Comparison of ENCODE assay signal across 8 mouse cellular contexts in genomic region chr1:189883531-189884170, GRCm38 (mm10). TPM values are rescaled to one million over a fixed set of nuclear protein-coding genes. Genes with fewer than 3 reads are reported as not detected.
A peak's percentile ranks its signal among the peaks of the same experiment; 100 is the strongest.
DNase-seq lines count a peak whose midpoint lies in the region; ATAC-seq and TF ChIP-seq lines count a peak whose summit lies in the region.

No protein-coding gene starts in this region.

- 41% methylated on average over 18 of the region's 18 CpGs for WGBS in midbrain, embryonic 10.5 days
- WGBS in midbrain, embryonic 16.5 days = 31% methylated on average over 18 of the region's 18 CpGs
- WGBS in bone marrow, adult 2 months = 79% methylated on average over 17 of the region's 18 CpGs
- 35% methylated on average over 18 of the region's 18 CpGs for WGBS in kidney, embryonic 16.5 days
- WGBS in limb, embryonic 12.5 days = 44% methylated on average over 18 of the region's 18 CpGs
- WGBS in midbrain, postnatal 0 days = 47% methylated on average over 18 of the region's 18 CpGs

- no peak overlapping the region for H3K4me2 ChIP-seq in midbrain, embryonic 16.5 days (ENCODE audit: low read length)
- no peak overlapping the region for H3K4me2 ChIP-seq in kidney, embryonic 16.5 days (replicated peaks; ENCODE audit: low read depth, low read length)
- no peak overlapping the region for H3K4me2 ChIP-seq in limb, embryonic 12.5 days
- no peak overlapping the region for H3K4me2 ChIP-seq in midbrain, postnatal 0 days (ENCODE audit: low read depth, low read length, poor library complexity, severe bottlenecking)

- no peak for ATAC-seq in midbrain, embryonic 16.5 days
- peak; percentile 24; the same call in 1 of the 2 replicates for ATAC-seq in kidney, embryonic 16.5 days (ENCODE audit: low FRiP score, low TSS enrichment)
- no peak for ATAC-seq in limb, embryonic 12.5 days (ENCODE audit: insufficient number of reproducible peaks, insufficient read depth, low FRiP score, low TSS enrichment, low read depth)
- ATAC-seq in midbrain, postnatal 0 days (ENCODE audit: low FRiP score) = no peak
- ATAC-seq in inflammation-experienced regulatory T-cells, adult 6 months = no peak

- DNase-seq in midbrain, embryonic 10.5 days (ENCODE audit: low spot score) = peak; percentile 63
- peak; percentile 30 for DNase-seq in forelimb bud, embryonic 11.5 days (ENCODE audit: low read depth, low spot score)
- peak; percentile 58 for DNase-seq in midbrain, postnatal 0 days (ENCODE audit: low spot score)

- H3K9ac ChIP-seq in midbrain, embryonic 16.5 days (ENCODE audit: low read depth, low read length) = no peak overlapping the region
- no peak overlapping the region for H3K9ac ChIP-seq in kidney, embryonic 16.5 days (replicated peaks; ENCODE audit: low read length)
- H3K9ac ChIP-seq in limb, embryonic 12.5 days (replicated peaks) = no peak overlapping the region
- no peak overlapping the region for H3K9ac ChIP-seq in midbrain, postnatal 0 days (replicated peaks; ENCODE audit: low read length, poor library complexity, severe bottlenecking)

- no peaks in the 10 kb centered on the region for H3K9me3 ChIP-seq in midbrain, embryonic 10.5 days (replicated peaks)
- H3K9me3 ChIP-seq in midbrain, embryonic 16.5 days (replicated peaks; ENCODE audit: control insufficient read depth, low read length, poor library complexity, severe bottlenecking) = no peaks in the 10 kb centered on the region
- no peaks in the 10 kb centered on the region for H3K9me3 ChIP-seq in kidney, embryonic 16.5 days (ENCODE audit: low read length)
- no peaks in the 10 kb centered on the region for H3K9me3 ChIP-seq in limb, embryonic 12.5 days
- no peaks in the 10 kb centered on the region for H3K9me3 ChIP-seq in midbrain, postnatal 0 days (ENCODE audit: low read length)

- H3K36me3 ChIP-seq in midbrain, embryonic 10.5 days = 0 out of 2 replicates have a peak, but pooled peaks cover 7% of the 10 kb centered on the region
- no peaks in the 10 kb centered on the region for H3K36me3 ChIP-seq in midbrain, embryonic 16.5 days (ENCODE audit: control insufficient read depth, insufficient read depth, low read length)
- H3K36me3 ChIP-seq in kidney, embryonic 16.5 days (ENCODE audit: insufficient read depth, low read length) = no peaks in the 10 kb centered on the region
- H3K36me3 ChIP-seq in limb, embryonic 12.5 days = peaks cover 47% of the 10 kb centered on the region
- peaks cover 5% of the 10 kb centered on the region; the same call in 1 of the 2 replicates for H3K36me3 ChIP-seq in midbrain, postnatal 0 days (ENCODE audit: insufficient read depth, low read length)

- no peaks in the 10 kb centered on the region for H3K27me3 ChIP-seq in midbrain, embryonic 10.5 days (ENCODE audit: low read depth, poor library complexity, severe bottlenecking)
- no peaks in the 10 kb centered on the region for H3K27me3 ChIP-seq in midbrain, embryonic 16.5 days (ENCODE audit: control insufficient read depth, insufficient read depth, low read depth, low read length)
- H3K27me3 ChIP-seq in kidney, embryonic 16.5 days (ENCODE audit: insufficient read depth, low read length) = no peaks in the 10 kb centered on the region
- H3K27me3 ChIP-seq in limb, embryonic 12.5 days = no peaks in the 10 kb centered on the region
- H3K27me3 ChIP-seq in midbrain, postnatal 0 days (ENCODE audit: insufficient read depth, low read length) = no peaks in the 10 kb centered on the region

- TF ChIP-seq CTCF in bone marrow, adult 2 months (IDR thresholded peaks at IDR 0.05; ENCODE audit: control insufficient read depth, insufficient read depth, low read length) = 0 out of 2 replicates have a peak, but pooled peaks have one; percentile 17
- TF ChIP-seq CTCF in midbrain, postnatal 0 days (IDR thresholded peaks at IDR 0.05) = peak; percentile 66

- H3K4me3 ChIP-seq in midbrain, embryonic 10.5 days = no peak overlapping the region
- no peak overlapping the region for H3K4me3 ChIP-seq in midbrain, embryonic 16.5 days (ENCODE audit: low read depth, low read length)
- no peak overlapping the region for H3K4me3 ChIP-seq in bone marrow, adult 2 months (replicated peaks; ENCODE audit: control insufficient read depth, low read depth, low read length)
- no peak overlapping the region for H3K4me3 ChIP-seq in kidney, embryonic 16.5 days (ENCODE audit: low read length)
- H3K4me3 ChIP-seq in limb, embryonic 12.5 days (replicated peaks) = no peak overlapping the region
- no peak overlapping the region for H3K4me3 ChIP-seq in midbrain, postnatal 0 days (ENCODE audit: low read depth, low read length)

- TF ChIP-seq POLR2A in bone marrow, adult 2 months (IDR thresholded peaks at IDR 0.05; ENCODE audit: borderline replicate concordance, control insufficient read depth, low read depth, low read length) = no peak; the same call in 1 of the 2 replicates

- H3K4me1 ChIP-seq in midbrain, embryonic 10.5 days = peaks cover 32% of the 10 kb centered on the region
- peaks cover 9% of the 10 kb centered on the region for H3K4me1 ChIP-seq in midbrain, embryonic 16.5 days (ENCODE audit: control insufficient read depth, insufficient read depth, low read length)
- no peaks in the 10 kb centered on the region for H3K4me1 ChIP-seq in bone marrow, adult 2 months (ENCODE audit: control insufficient read depth, insufficient read depth, low read length)
- H3K4me1 ChIP-seq in kidney, embryonic 16.5 days (ENCODE audit: insufficient read depth, low read length) = peaks cover 21% of the 10 kb centered on the region
- H3K4me1 ChIP-seq in limb, embryonic 12.5 days (replicated peaks) = peaks cover 11% of the 10 kb centered on the region
- no peaks in the 10 kb centered on the region; the same call in 1 of the 2 replicates for H3K4me1 ChIP-seq in midbrain, postnatal 0 days (ENCODE audit: insufficient read depth, low read length)

- peak overlapping the region; percentile 53 for H3K27ac ChIP-seq in midbrain, embryonic 10.5 days (replicated peaks)
- H3K27ac ChIP-seq in midbrain, embryonic 16.5 days (ENCODE audit: low read length) = no peak overlapping the region
- H3K27ac ChIP-seq in bone marrow, adult 2 months (ENCODE audit: control insufficient read depth, insufficient read depth, low read depth, low read length, poor library complexity) = no peak overlapping the region
- H3K27ac ChIP-seq in kidney, embryonic 16.5 days (ENCODE audit: low read length) = no peak overlapping the region; the same call in 1 of the 2 replicates
- peak overlapping the region; percentile 56; the same call in 1 of the 2 replicates for H3K27ac ChIP-seq in limb, embryonic 12.5 days
- no peak overlapping the region for H3K27ac ChIP-seq in midbrain, postnatal 0 days (ENCODE audit: low read depth, low read length)

RNA-seq across cellular contexts. Expression of gene Smyd2, which starts 38.5 kb away (rescaled TPM):
- polyA plus RNA-seq in midbrain, embryonic 10.5 days (2016; fragmentation: Nextera tagmentation; extraction: Ambion mirVana) = 62.7 and 68.3 TPM in 2 replicates
- polyA plus RNA-seq in midbrain, embryonic 16.5 days (2015; fragmentation: Nextera tagmentation; extraction: Ambion mirVana) = 77.0 and 78.7 TPM in 2 replicates
- polyA plus RNA-seq in bone marrow, adult 2 months (2011; ENCODE audit: insufficient read depth, insufficient read length, low replicate concordance, missing spikeins) = 16.9 and 30.0 TPM in 2 replicates
- 87.6 and 89.7 TPM in 2 replicates for polyA plus RNA-seq in kidney, embryonic 16.5 days (2015; fragmentation: Nextera tagmentation; extraction: Ambion mirVana)
- 74.3 and 82.8 TPM in 2 replicates for polyA plus RNA-seq in limb, embryonic 12.5 days (2016; fragmentation: Nextera tagmentation; extraction: Ambion mirVana)
- total RNA-seq in midbrain, postnatal 0 days (2014; rRNA removed) = 62.3 and 66.3 TPM in 2 replicates
- 88.7 and 91.9 TPM in 2 replicates for polyA plus RNA-seq in midbrain, postnatal 0 days (2015; fragmentation: Nextera tagmentation; extraction: Ambion mirVana)
- polyA plus RNA-seq in inflammation-experienced regulatory T-cells, adult 6 months (2017; shearing (Covaris generic)) = 10 to 100 TPM in 2 of 3 experiments, 1 to 10 TPM in 1; 4.9 to 14.0 (median 11.7) TPM

Comparison
In these comparisons a context has a peak if more than half of its experiments do, and no peak if none do; other contexts are left out.
1. H3K27ac ChIP-seq: peak in midbrain, embryonic 10.5 days (single experiment) and limb, embryonic 12.5 days (single experiment); none in midbrain, embryonic 16.5 days (single experiment), bone marrow, adult 2 months (single experiment), kidney, embryonic 16.5 days (single experiment) and midbrain, postnatal 0 days (single experiment).
2. Peak in every context shown above with its lines, with median percentiles within 50 percentile points of each other: DNase-seq.